Mouse (Mus musculus) midbrain, embryonic 13.5 days (tissue): Measurements from ENCODE around the gene Slc45a2. TPM values are rescaled to one million over a fixed set of nuclear protein-coding genes. Genes with fewer than 3 reads are reported as not detected.

Experiments used
- ATAC-seq: fragments of 200-750 bp; cut with Nextera tagmentation; 2 replicates; pipeline ENCODE4 v1.8.0; 2017; ENCODE audit warnings: mild to moderate bottlenecking, moderate TSS enrichment, moderate library complexity
- H3K27ac ChIP-seq: fragments of 300-500 bp; sonication (generic); 2 replicates; pipeline ENCODE4 v1.5.1; 2015; ENCODE audit warnings: inconsistent platforms, mild to moderate bottlenecking, moderate library complexity
- H3K27me3 ChIP-seq: fragments of 300-500 bp; sonication (generic); 2 replicates; pipeline ENCODE4 v1.6.1; 2015; ENCODE audit warnings: mild to moderate bottlenecking, inconsistent platforms
- H3K36me3 ChIP-seq: fragments of 300-500 bp; sonication (generic); 2 replicates; pipeline ENCODE4 v1.6.1; 2015; ENCODE audit warnings: mild to moderate bottlenecking, inconsistent platforms
- H3K4me1 ChIP-seq: fragments of 300-500 bp; sonication (generic); replicated peaks from 2 replicates; pipeline ENCODE4 v1.6.1; 2015; ENCODE audit warnings: inconsistent platforms
- H3K4me2 ChIP-seq: fragments of 300-500 bp; sonication (generic); replicated peaks from 2 replicates; pipeline ENCODE4 v1.6.1; 2015; ENCODE audit warnings: moderate library complexity, mild to moderate bottlenecking, inconsistent platforms
- H3K4me3 ChIP-seq: fragments of 300-500 bp; sonication (generic); replicated peaks from 2 replicates; pipeline ENCODE4 v1.5.1; 2015; ENCODE audit warnings: mild to moderate bottlenecking, inconsistent platforms
- H3K9ac ChIP-seq: fragments of 300-500 bp; sonication (generic); replicated peaks from 2 replicates; pipeline ENCODE4 v1.6.1; 2015; ENCODE audit warnings: mild to moderate bottlenecking, inconsistent platforms
- H3K9me3 ChIP-seq: fragments of 300-500 bp; sonication (generic); 2 replicates; pipeline ENCODE4 v1.6.1; 2016; ENCODE audit warnings: mild to moderate bottlenecking, inconsistent platforms
- WGBS: fragments of 180-500 bp; shearing (Covaris S2); methylation state at CpG from one replicate; pipeline ENCODE4 v1.1.7; 2015; 5-methylcytosine and 5-hydroxymethylcytosine counted together
- polyA plus RNA-seq: library from polyadenylated mRNA; unstranded; fragments of >200 nt; fragmentation: Nextera tagmentation; extraction: Ambion mirVana; gene quantifications from 2 replicates; pipeline ENCODE4 v1.2.1, GENCODE M21; 2015

The Slc45a2 gene
- polyA plus RNA-seq, 1 experiment from 2014 or later: not detected

DNA sequence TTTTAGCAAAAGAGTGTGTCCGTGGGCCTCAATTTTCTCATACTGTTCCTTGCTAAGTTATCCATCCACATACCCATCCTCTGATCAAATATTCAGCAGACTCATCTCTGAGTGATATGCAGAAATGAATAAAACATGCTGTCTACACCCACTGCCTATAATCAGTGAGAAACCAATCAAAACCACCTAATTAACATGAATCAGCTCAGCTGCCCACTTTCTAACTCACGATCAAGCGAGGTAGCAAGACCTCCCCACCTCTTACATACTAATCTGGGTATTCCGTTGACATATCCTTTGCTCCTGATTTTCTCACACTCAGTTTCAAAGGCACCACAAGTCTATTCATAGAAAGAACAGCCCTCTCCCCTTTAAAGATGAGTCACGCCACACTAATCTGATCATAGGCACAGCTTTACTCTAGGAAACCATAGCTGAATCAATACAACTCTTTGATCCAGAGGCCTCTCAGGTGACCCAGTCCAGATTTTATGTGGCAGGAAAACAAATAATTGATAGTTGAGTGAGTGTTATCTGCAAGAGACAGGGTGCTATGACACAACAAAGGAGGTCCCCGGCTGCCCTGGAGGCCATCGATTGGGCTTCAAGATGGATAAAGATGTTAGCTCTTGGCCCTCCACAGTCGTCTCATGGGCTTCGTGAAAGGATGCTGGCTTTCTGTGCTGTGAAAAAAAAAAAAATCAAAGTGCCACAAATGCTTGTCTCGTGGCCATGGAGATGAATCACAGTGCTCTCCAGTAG lies 53.3 kb downstream of the Slc45a2 start:
- H3K27ac ChIP-seq: no peak overlapping the region
- H3K4me2 ChIP-seq: no peak overlapping the region
- no peaks in the 10 kb centered on the region for H3K36me3 ChIP-seq
- H3K4me1 ChIP-seq: peaks cover 15% of the 10 kb centered on the region
- no peak overlapping the region for H3K4me3 ChIP-seq
- ATAC-seq: peak; percentile 92
- 22% methylated on average over 10 of the region's 10 CpGs for WGBS
- no peaks in the 10 kb centered on the region for H3K9me3 ChIP-seq
- H3K9ac ChIP-seq: no peak overlapping the region
- H3K27me3 ChIP-seq: peaks cover 5% of the 10 kb centered on the region; the same call in 1 of the 2 replicates

DNA sequence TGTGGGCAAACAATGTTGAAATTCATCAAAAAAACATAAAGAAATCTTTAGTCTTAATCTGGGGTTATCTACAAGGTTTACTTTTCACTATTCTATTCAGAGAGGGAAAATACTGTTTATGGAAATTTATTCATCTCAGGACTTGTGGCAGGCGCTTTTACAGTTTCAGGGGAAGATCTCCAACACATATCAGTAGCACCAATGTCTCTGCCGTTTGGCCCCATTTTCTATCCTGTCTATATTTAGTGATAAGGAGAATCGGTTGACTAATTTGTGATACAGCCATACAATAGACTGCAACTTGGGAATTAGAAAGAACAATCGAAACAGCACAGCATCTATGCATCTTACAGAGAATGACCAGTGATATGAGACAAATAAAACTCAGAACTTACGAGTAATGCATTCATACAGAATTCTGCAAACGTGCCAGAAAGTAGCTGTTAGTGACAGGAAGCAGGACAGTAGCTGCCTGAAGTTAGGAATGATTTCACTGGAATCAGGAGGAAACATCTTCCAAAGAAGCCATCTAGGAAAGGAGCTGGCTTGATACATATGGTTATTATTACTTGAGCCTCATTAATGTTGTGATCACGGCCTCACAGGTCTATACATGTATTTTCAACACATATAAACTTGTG lies 54.0 kb downstream of the Slc45a2 start:
- 51% methylated on average over 7 of the region's 7 CpGs for WGBS

DNA sequence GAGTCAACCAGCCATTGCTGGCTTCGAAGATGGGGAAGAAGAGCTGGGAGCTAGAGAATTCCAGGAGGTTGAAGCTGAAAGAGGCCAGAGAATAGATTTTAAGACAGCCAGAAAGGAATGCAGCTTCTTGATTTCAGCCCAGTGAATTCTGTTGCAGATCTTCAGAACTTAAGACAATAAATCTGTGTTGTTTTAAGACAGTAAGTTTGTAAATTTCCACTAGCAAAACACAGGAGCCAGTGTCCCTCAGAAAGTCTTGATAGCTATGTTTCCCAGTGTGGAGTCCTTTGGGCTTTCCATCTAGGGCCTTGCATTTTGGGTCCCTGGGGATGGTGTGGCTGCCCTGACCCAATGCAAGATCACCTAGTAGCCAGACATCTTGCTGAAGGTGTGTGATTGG lies 62.4 kb downstream of the Slc45a2 start:
- 89% methylated on average over 1 of the region's 1 CpGs for WGBS
- ATAC-seq: no peak
- no peak overlapping the region for H3K27ac ChIP-seq
- no peak overlapping the region for H3K4me2 ChIP-seq
- H3K27me3 ChIP-seq: 0 out of 2 replicates have a peak, but pooled peaks cover 4% of the 10 kb centered on the region
- H3K9ac ChIP-seq: no peak overlapping the region
- peaks cover 25% of the 10 kb centered on the region for H3K4me1 ChIP-seq
- H3K4me3 ChIP-seq: no peak overlapping the region
- no peaks in the 10 kb centered on the region for H3K36me3 ChIP-seq
- no peaks in the 10 kb centered on the region for H3K9me3 ChIP-seq

More for the DNA sequence above, 54.0 kb downstream of the Slc45a2 start:
- ATAC-seq: no peak
- no peaks in the 10 kb centered on the region for H3K36me3 ChIP-seq
- no peak overlapping the region for H3K9ac ChIP-seq
- peaks cover 5% of the 10 kb centered on the region; the same call in 1 of the 2 replicates for H3K27me3 ChIP-seq
- H3K4me1 ChIP-seq: peaks cover 15% of the 10 kb centered on the region
- H3K4me2 ChIP-seq: no peak overlapping the region
- no peak overlapping the region for H3K27ac ChIP-seq
- H3K4me3 ChIP-seq: no peak overlapping the region
- no peaks in the 10 kb centered on the region for H3K9me3 ChIP-seq

GRCm38 (mm10) chr15:11064160-11064557 lies 63.6 kb downstream of the Slc45a2 start:
- H3K36me3 ChIP-seq: no peaks in the 10 kb centered on the region
- 0 out of 2 replicates have a peak, but pooled peaks cover 4% of the 10 kb centered on the region for H3K27me3 ChIP-seq
- H3K9me3 ChIP-seq: no peaks in the 10 kb centered on the region
- no peak overlapping the region for H3K4me3 ChIP-seq
- peaks cover 25% of the 10 kb centered on the region for H3K4me1 ChIP-seq
- H3K9ac ChIP-seq: no peak overlapping the region
- WGBS: 9% methylated on average over 2 of the region's 2 CpGs
- no peak overlapping the region for H3K27ac ChIP-seq
- peak; percentile 41 for ATAC-seq
- H3K4me2 ChIP-seq: peak overlapping the region; percentile 53; the same call in 1 of the 2 replicates

- peak within 1 kb of the TSS; percentile 39; the same call in 1 of the 2 replicates for H3K9ac ChIP-seq
- H3K27ac ChIP-seq: 0 out of 2 replicates have a peak within 1 kb of the TSS, but pooled peaks have one; percentile 35
- H3K4me2 ChIP-seq: peak within 1 kb of the TSS; percentile 53
- H3K4me3 ChIP-seq: peak within 1 kb of the TSS; percentile 30
- no peaks in the 10 kb centered on the region for H3K36me3 ChIP-seq
- H3K4me1 ChIP-seq: peaks cover 25% of the 10 kb centered on the region
- 2% methylated on average over 25 of the region's 25 CpGs for WGBS
- peak; percentile 85 for ATAC-seq
- H3K9me3 ChIP-seq: no peaks in the 10 kb centered on the region
- H3K27me3 ChIP-seq: 0 out of 2 replicates have a peak, but pooled peaks cover 4% of the 10 kb centered on the region
Measured at GRCm38 (mm10) chr15:11064558-11065411, 64.3 kb downstream of the Slc45a2 start, which contains the start of gene Adamts12. TSS of gene Adamts12 (plus strand) at chr15:11064790.

DNA sequence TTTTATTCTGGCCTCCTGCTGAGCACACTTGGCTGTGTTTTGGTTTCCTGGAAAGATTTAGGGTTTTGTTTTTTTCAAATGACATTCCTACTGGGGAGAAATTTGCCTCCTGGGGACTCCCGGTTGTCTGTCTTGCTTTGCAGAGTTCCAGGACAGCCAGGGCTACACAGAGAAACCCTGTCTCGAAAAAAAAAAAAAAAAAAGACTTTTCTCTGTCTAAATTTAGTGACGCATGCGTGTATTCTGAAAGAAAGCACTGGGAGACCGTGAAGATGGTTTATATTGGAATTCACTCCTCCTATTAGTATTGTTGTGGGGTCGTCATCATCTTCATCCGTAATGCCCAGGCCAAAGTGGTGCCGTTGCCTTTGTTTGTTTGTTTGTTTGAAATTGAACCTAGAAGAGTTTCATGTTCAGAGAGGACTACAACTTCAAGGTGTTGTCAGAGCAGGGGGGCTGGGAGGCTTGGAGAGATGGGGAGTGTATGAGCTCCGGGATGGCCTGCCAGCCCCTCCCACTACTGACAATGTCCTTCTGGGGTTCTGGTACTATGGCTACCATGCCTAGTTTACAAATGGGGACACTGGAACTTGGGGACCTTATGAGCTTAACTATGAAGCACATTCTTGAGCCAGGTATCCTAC lies 65.1 kb downstream of the Slc45a2 start:
- 11% methylated on average over 9 of the region's 9 CpGs for WGBS
- Histone ChIP-seq H3K4me2 (peak overlapping the region; percentile 53), H3K9ac (peak overlapping the region; percentile 39; the same call in 1 of the 2 replicates), H3K9me3 (no peaks in the 10 kb centered on the region), H3K4me1 (peaks cover 25% of the 10 kb centered on the region), H3K36me3 (no peaks in the 10 kb centered on the region), H3K27ac (no peak overlapping the region), H3K4me3 (peak overlapping the region; percentile 30), H3K27me3 (0 out of 2 replicates have a peak, but pooled peaks cover 2% of the 10 kb centered on the region)
- ATAC-seq: peak; percentile 13; the same call in 1 of the 2 replicates

DNA sequence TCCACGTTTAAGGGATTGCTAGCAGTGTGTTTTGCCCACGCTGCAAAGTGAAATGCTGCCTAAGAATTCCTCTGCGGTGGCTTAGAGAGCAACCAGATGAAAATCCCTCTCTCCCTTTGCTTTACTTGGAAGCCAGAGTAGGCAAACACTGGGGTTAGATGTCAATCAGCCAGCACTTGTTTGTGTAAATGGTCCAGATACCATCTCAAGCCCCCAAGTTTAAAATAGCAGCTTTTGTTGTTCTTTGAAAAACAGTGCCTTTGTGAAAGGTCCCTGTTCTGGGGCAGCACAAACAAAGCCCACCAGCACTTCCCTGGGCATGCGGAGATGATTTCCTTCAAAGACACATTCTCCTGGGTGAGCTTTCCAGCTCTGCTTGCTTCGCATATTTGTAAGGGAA lies 65.8 kb downstream of the Slc45a2 start:
- WGBS: 5% methylated on average over 5 of the region's 5 CpGs

GRCm38 (mm10) chr15:11067891-11068290 lies 67.4 kb downstream of the Slc45a2 start:
- Histone ChIP-seq H3K9me3 (no peaks in the 10 kb centered on the region), H3K4me3 (no peak overlapping the region), H3K9ac (no peak overlapping the region), H3K4me2 (no peak overlapping the region), H3K27ac (no peak overlapping the region), H3K27me3 (no peaks in the 10 kb centered on the region), H3K36me3 (no peaks in the 10 kb centered on the region), H3K4me1 (peaks cover 25% of the 10 kb centered on the region)
- 85% methylated on average over 7 of the region's 7 CpGs for WGBS
- ATAC-seq: no peak

More for the DNA sequence above, 65.8 kb downstream of the Slc45a2 start:
- H3K9ac ChIP-seq: 0 out of 2 replicates have a peak overlapping the region, but pooled peaks have one; percentile 12
- H3K4me2 ChIP-seq: peak overlapping the region; percentile 53
- H3K27ac ChIP-seq: no peak overlapping the region
- H3K27me3 ChIP-seq: no peaks in the 10 kb centered on the region
- ATAC-seq: no peak
- H3K9me3 ChIP-seq: no peaks in the 10 kb centered on the region
- peaks cover 25% of the 10 kb centered on the region for H3K4me1 ChIP-seq
- no peaks in the 10 kb centered on the region for H3K36me3 ChIP-seq
- peak overlapping the region; percentile 30 for H3K4me3 ChIP-seq

DNA sequence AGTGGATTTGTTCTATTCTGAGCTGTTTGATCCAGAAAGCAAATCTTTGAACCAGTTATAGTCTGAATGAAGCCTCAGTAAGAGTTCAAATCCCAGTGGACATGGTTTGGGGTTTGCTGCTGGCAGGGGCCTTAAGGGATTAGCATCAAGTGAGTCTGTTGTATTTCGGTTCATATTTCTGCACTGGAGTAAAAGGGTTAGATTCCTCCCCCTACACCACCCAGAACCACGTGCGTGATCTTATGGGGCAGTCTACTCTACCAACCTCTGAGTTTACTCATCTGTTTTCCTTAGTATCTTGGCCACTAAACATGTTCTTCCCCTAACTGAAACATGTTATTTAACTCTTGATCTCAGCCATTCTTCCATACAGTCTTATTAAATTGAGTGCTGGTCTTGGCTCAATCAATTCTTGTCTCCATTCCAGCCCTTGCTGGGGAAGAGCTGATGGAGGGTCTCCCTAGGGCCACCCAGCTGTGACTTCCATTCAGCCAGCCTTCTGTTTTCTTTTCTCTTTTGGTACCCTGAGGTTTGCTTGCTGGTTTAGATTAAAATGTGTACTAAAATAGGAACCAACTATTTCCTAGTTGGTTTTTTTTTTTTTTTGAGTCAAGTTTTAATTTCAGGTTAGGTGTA lies 75.3 kb downstream of the Slc45a2 start:
- Histone ChIP-seq H3K27ac (no peak overlapping the region), H3K36me3 (no peaks in the 10 kb centered on the region), H3K9me3 (no peaks in the 10 kb centered on the region), H3K4me3 (no peak overlapping the region), H3K9ac (no peak overlapping the region), H3K27me3 (no peaks in the 10 kb centered on the region), H3K4me1 (no peaks in the 10 kb centered on the region), H3K4me2 (no peak overlapping the region)
- 85% methylated on average over 3 of the region's 3 CpGs for WGBS
- ATAC-seq: no peak
